Mouse (Mus musculus) midbrain, postnatal 0 days (tissue): Measurements from ENCODE around the gene Defb25. TPM values are rescaled to one million over a fixed set of nuclear protein-coding genes. Genes with fewer than 3 reads are reported as not detected.

Experiments
- ATAC-seq: fragments of 200-750 bp; cut with Nextera tagmentation; 2 replicates; pipeline ENCODE4 v1.8.0; 2017; ENCODE audit warnings: moderate number of reproducible peaks, mild to moderate bottlenecking, moderate TSS enrichment, moderate library complexity; ENCODE audit not compliant: low FRiP score
- DNase-seq: peaks from one replicate; pipeline ENCODE4 v3.0.0-alpha.2; 2015; ENCODE audit warnings: low spot score
- H3K27ac ChIP-seq: fragments of 300-500 bp; sonication (generic); 2 replicates; pipeline ENCODE4 v1.5.1; 2014; ENCODE audit warnings: low read depth, mild to moderate bottlenecking, low read length, mixed read lengths
- H3K27me3 ChIP-seq: fragments of 300-500 bp; sonication (generic); 2 replicates; pipeline ENCODE4 v1.6.1; 2014; ENCODE audit warnings: low read length, control low read depth, mixed read lengths; ENCODE audit not compliant: insufficient read depth
- H3K36me3 ChIP-seq: fragments of 300-500 bp; sonication (generic); 2 replicates; pipeline ENCODE4 v1.6.1; 2014; ENCODE audit warnings: low read length, control low read depth, mixed read lengths; ENCODE audit not compliant: insufficient read depth
- H3K4me1 ChIP-seq: fragments of 300-500 bp; sonication (generic); 2 replicates; pipeline ENCODE4 v1.6.1; 2014; ENCODE audit warnings: mild to moderate bottlenecking, control low read depth, antibody characterized with exemption, low read length, mixed read lengths; ENCODE audit not compliant: insufficient read depth
- H3K4me2 ChIP-seq: fragments of 300-500 bp; sonication (generic); 2 replicates; pipeline ENCODE4 v1.6.1; 2014; ENCODE audit warnings: low read depth, mild to moderate bottlenecking, low read length, mixed read lengths; ENCODE audit not compliant: poor library complexity, severe bottlenecking
- H3K4me3 ChIP-seq: fragments of 300-500 bp; sonication (generic); 2 replicates; pipeline ENCODE4 v1.5.1; 2014; ENCODE audit warnings: low read depth, mild to moderate bottlenecking, low read length, moderate library complexity
- H3K9ac ChIP-seq: fragments of 300-500 bp; sonication (generic); replicated peaks from 2 replicates; pipeline ENCODE4 v1.6.1; 2014; ENCODE audit warnings: mild to moderate bottlenecking, low read length, moderate library complexity, mixed read lengths; ENCODE audit not compliant: poor library complexity, severe bottlenecking
- H3K9me3 ChIP-seq: fragments of 300-500 bp; sonication (generic); 2 replicates; pipeline ENCODE4 v1.6.1; 2016; ENCODE audit warnings: low read length, control low read depth
- CTCF ChIP-seq: IDR thresholded peaks from 2 replicates; pipeline ENCODE4 v1.5.1; 2016; ENCODE audit warnings: antibody characterized with exemption, mild to moderate bottlenecking
- WGBS: fragments of 180-500 bp; shearing (Covaris S2); extraction: QIAGEN DNeasy Blood & Tissue Kit; methylation state at CpG from one replicate; pipeline ENCODE4 v1.1.7; 2014; 5-methylcytosine and 5-hydroxymethylcytosine counted together
- polyA plus RNA-seq: library from polyadenylated mRNA; unstranded; fragments of >200 nt; fragmentation: Nextera tagmentation; extraction: Ambion mirVana; gene quantifications from 2 replicates; pipeline ENCODE4 v1.2.1, GENCODE M21; 2015
- total RNA-seq: library from RNA; depleted of rRNA; stranded (reverse); fragments of >200 nt; gene quantifications from 2 replicates; pipeline ENCODE4 v1.2.3, GENCODE M21; 2014; rRNA removed

The Defb25 gene
- total and polyA plus RNA-seq, 2 experiments from 2014 or later = 1.2 TPM; not detected in 1

- no peaks in the 10 kb centered on the region for H3K4me1 ChIP-seq
- H3K27me3 ChIP-seq = no peaks in the 10 kb centered on the region
- H3K36me3 ChIP-seq = no peaks in the 10 kb centered on the region
- no peak for TF ChIP-seq CTCF
- 90% methylated on average over 11 of the region's 11 CpGs for WGBS
- H3K9ac ChIP-seq = no peak overlapping the region
- no peak overlapping the region for H3K4me2 ChIP-seq
- no peak for DNase-seq
- H3K27ac ChIP-seq = no peak overlapping the region
- H3K9me3 ChIP-seq = no peaks in the 10 kb centered on the region
- H3K4me3 ChIP-seq = no peak overlapping the region
- no peak for ATAC-seq
These were observed 42.2 kb downstream of the Defb25 start for GRCm38 (mm10) chr2:152580612-152581011.

GRCm38 (mm10) chr2:152580107-152580506, 42.7 kb downstream of the Defb25 start, which contains the start of gene Defb19:
Gene Defb19, minus strand, starts transcription at chr2:152580312.
- H3K4me1 ChIP-seq = no peaks in the 10 kb centered on the region
- no peak for TF ChIP-seq CTCF
- ATAC-seq = no peak
- WGBS = 74% methylated on average over 7 of the region's 7 CpGs
- no peaks in the 10 kb centered on the region for H3K9me3 ChIP-seq
- no peak within 1 kb of the TSS for H3K4me3 ChIP-seq
- no peak for DNase-seq
- no peak within 1 kb of the TSS for H3K9ac ChIP-seq
- no peaks in the 10 kb centered on the region for H3K27me3 ChIP-seq
- no peak within 1 kb of the TSS for H3K27ac ChIP-seq
- no peak within 1 kb of the TSS for H3K4me2 ChIP-seq
- no peaks in the 10 kb centered on the region for H3K36me3 ChIP-seq

- DNase-seq (no peak), ATAC-seq (no peak)
- Histone ChIP-seq H3K27me3 (no peaks in the 10 kb centered on the region), H3K9ac (no peak overlapping the region), H3K9me3 (no peaks in the 10 kb centered on the region), H3K4me2 (no peak overlapping the region), H3K27ac (no peak overlapping the region), H3K4me3 (no peak overlapping the region), H3K36me3 (no peaks in the 10 kb centered on the region), H3K4me1 (no peaks in the 10 kb centered on the region)
- WGBS = 88% methylated on average over 8 of the region's 8 CpGs
- no peak for TF ChIP-seq CTCF
These were observed 49.4 kb downstream of the Defb25 start for GRCm38 (mm10) chr2:152573484-152573883.

Other genes starting within 250 kb of the Defb25 start
- 72.5 and 80.2 TPM in 2 replicates for gene Nrsn2, start 246.4 kb downstream of the Defb25 start, total RNA-seq
- gene Nrsn2, start 246.4 kb downstream of the Defb25 start, polyA plus RNA-seq = 103 and 111 TPM in 2 replicates
- 45.3 and 55.7 TPM in 2 replicates for gene Sox12, start 225.0 kb downstream of the Defb25 start, total RNA-seq
- gene Sox12, start 225.0 kb downstream of the Defb25 start, polyA plus RNA-seq = 9.4 and 10.8 TPM in 2 replicates
- gene Zcchc3, start 208.0 kb downstream of the Defb25 start, total RNA-seq = 15.1 and 15.2 TPM in 2 replicates
- 13.9 and 16.6 TPM in 2 replicates for gene Zcchc3, start 208.0 kb downstream of the Defb25 start, polyA plus RNA-seq
- 0.94 and 1.8 TPM in 2 replicates for gene 6820408C15Rik, start 207.5 kb downstream of the Defb25 start, total RNA-seq
- 3.3 and 4.9 TPM in 2 replicates for gene 6820408C15Rik, start 207.5 kb downstream of the Defb25 start, polyA plus RNA-seq
- gene Defb23, start 158.4 kb downstream of the Defb25 start, total RNA-seq = not detected in 2 replicates
- not detected in 2 replicates for gene Defb23, start 158.4 kb downstream of the Defb25 start, polyA plus RNA-seq
- not detected in 2 replicates for gene Defb20, start 146.0 kb downstream of the Defb25 start, total RNA-seq
- not detected in 2 replicates for gene Defb20, start 146.0 kb downstream of the Defb25 start, polyA plus RNA-seq
- gene Defb22, start 132.9 kb downstream of the Defb25 start, total RNA-seq = not detected in 2 replicates
- gene Defb22, start 132.9 kb downstream of the Defb25 start, polyA plus RNA-seq = not detected in 2 replicates
- gene Defb26, start 111.4 kb downstream of the Defb25 start, total RNA-seq = not detected in 2 replicates
- gene Defb26, start 111.4 kb downstream of the Defb25 start, polyA plus RNA-seq = not detected in 2 replicates
- not detected in 2 replicates for gene Defb28, start 104.8 kb downstream of the Defb25 start, total RNA-seq
- not detected in 2 replicates for gene Defb28, start 104.8 kb downstream of the Defb25 start, polyA plus RNA-seq
- not detected in 2 replicates for gene Defb29, start 83.0 kb downstream of the Defb25 start, total RNA-seq
- not detected in 2 replicates for gene Defb29, start 83.0 kb downstream of the Defb25 start, polyA plus RNA-seq
- not detected in 2 replicates for gene Gm17416, start 53.7 kb downstream of the Defb25 start, total RNA-seq
- not detected in 2 replicates for gene Gm17416, start 53.7 kb downstream of the Defb25 start, polyA plus RNA-seq
- gene Defb21, start 50.3 kb downstream of the Defb25 start, total RNA-seq = not detected in 2 replicates
- gene Defb21, start 50.3 kb downstream of the Defb25 start, polyA plus RNA-seq = not detected in 2 replicates
- gene Defb19, start 42.7 kb downstream of the Defb25 start, total RNA-seq = not detected in 2 replicates
- gene Defb19, start 42.7 kb downstream of the Defb25 start, polyA plus RNA-seq = not detected in 2 replicates
- gene Defb45, start 23.7 kb downstream of the Defb25 start, total RNA-seq = not detected in 2 replicates
- gene Defb45, start 23.7 kb downstream of the Defb25 start, polyA plus RNA-seq = not detected in 2 replicates
- not detected in 2 replicates for gene Defb36, start 18.7 kb downstream of the Defb25 start, total RNA-seq
- not detected in 2 replicates for gene Defb36, start 18.7 kb downstream of the Defb25 start, polyA plus RNA-seq
- 0.16 and 0.33 TPM in 2 replicates for gene Rem1, start 3.9 kb upstream of the Defb25 start, total RNA-seq
- 0.49 and 0.94 TPM in 2 replicates for gene Rem1, start 3.9 kb upstream of the Defb25 start, polyA plus RNA-seq
- gene H13, start 46.4 kb upstream of the Defb25 start, total RNA-seq = 166 and 173 TPM in 2 replicates
- 175 and 182 TPM in 2 replicates for gene H13, start 46.4 kb upstream of the Defb25 start, polyA plus RNA-seq
- gene Mcts2, start 64.0 kb upstream of the Defb25 start, total RNA-seq = 14.5 and 21.8 TPM in 2 replicates
- 28.0 and 28.1 TPM in 2 replicates for gene Mcts2, start 64.0 kb upstream of the Defb25 start, polyA plus RNA-seq
- 69.6 and 71.7 TPM in 2 replicates for gene Id1, start 113.2 kb upstream of the Defb25 start, total RNA-seq
- 52.6 and 58.3 TPM in 2 replicates for gene Id1, start 113.2 kb upstream of the Defb25 start, polyA plus RNA-seq
- gene Cox4i2, start 131.1 kb upstream of the Defb25 start, total RNA-seq = 2.0 and 6.8 TPM in 2 replicates
- gene Cox4i2, start 131.1 kb upstream of the Defb25 start, polyA plus RNA-seq = 3.3 and 4.5 TPM in 2 replicates
- gene Bcl2l1, start 208.7 kb upstream of the Defb25 start, total RNA-seq = 124 and 133 TPM in 2 replicates
- gene Bcl2l1, start 208.7 kb upstream of the Defb25 start, polyA plus RNA-seq = 150 and 158 TPM in 2 replicates
- 4.2 and 4.7 TPM in 2 replicates for gene Tpx2, start 224.9 kb upstream of the Defb25 start, total RNA-seq
- 4.6 and 4.8 TPM in 2 replicates for gene Tpx2, start 224.9 kb upstream of the Defb25 start, polyA plus RNA-seq